Mouse (Mus musculus): ENCODE data around the gene Spns2.

The Spns2 gene

GRCm38 (mm10) chr11:72408451-72409170 lies 81.1 kb downstream of the Spns2 start:
- no peak for DNase-seq

- DNase-seq, result no peak
Observed at GRCm38 (mm10) chr11:72407574-72407973, 82.1 kb downstream of the Spns2 start.

- DNase-seq, result no peak
Observed at GRCm38 (mm10) chr11:72407081-72407480, 82.6 kb downstream of the Spns2 start.

GRCm38 (mm10) chr11:72406079-72406675 lies 83.5 kb downstream of the Spns2 start:
- no peak for DNase-seq

- DNase-seq, result no peak
Observed at GRCm38 (mm10) chr11:72405532-72405931, 84.2 kb downstream of the Spns2 start.

- no peak for DNase-seq
Observed at GRCm38 (mm10) chr11:72402969-72403368, 86.7 kb downstream of the Spns2 start.

- no peak for DNase-seq
Observed at GRCm38 (mm10) chr11:72402017-72402416, 87.7 kb downstream of the Spns2 start.

Data from layer of hippocampus, adult 9-11 months (tissue).